Mouse (Mus musculus) neural tube, embryonic 11.5 days (tissue): ENCODE measurements at regions not wholly inside any gene's neighbourhood (a gene's known extent, or its start where the extent isn't known, plus 50 kb on each side); places are given as distances from the start of the nearest gene placed in this dataset.
"Not testable (repeated sequence)": the region's sequence is repeated elsewhere in the genome, so short reads cannot be mapped to it uniquely, and the experiment has no call there.

Experiments
- ATAC-seq: fragments of 200-750 bp; cut with Nextera tagmentation; 2 replicates; pipeline ENCODE4 v1.8.0; 2017; ENCODE audit warnings: moderate number of reproducible peaks, mild to moderate bottlenecking, moderate TSS enrichment, moderate library complexity; ENCODE audit not compliant: insufficient read depth, low FRiP score, low TSS enrichment
- DNase-seq: peaks from one replicate; pipeline ENCODE4 v3.0.0-alpha.2; 2015; ENCODE audit warnings: low spot score
- H3K27ac ChIP-seq: fragments of 300-500 bp; sonication (generic); 2 replicates; pipeline ENCODE4 v1.5.1; 2014; ENCODE audit warnings: low read depth, mild to moderate bottlenecking, low read length
- H3K27me3 ChIP-seq: fragments of 300-500 bp; sonication (generic); 2 replicates; pipeline ENCODE4 v1.6.1; 2014; ENCODE audit warnings: mild to moderate bottlenecking, low read length, mixed read lengths; ENCODE audit not compliant: control insufficient read depth, insufficient read depth
- H3K36me3 ChIP-seq: fragments of 300-500 bp; sonication (generic); 2 replicates; pipeline ENCODE4 v1.6.1; 2014; ENCODE audit warnings: mild to moderate bottlenecking, low read length, moderate library complexity, mixed read lengths; ENCODE audit not compliant: control insufficient read depth, insufficient read depth
- H3K4me1 ChIP-seq: fragments of 300-500 bp; sonication (generic); 2 replicates; pipeline ENCODE4 v1.6.1; 2014; ENCODE audit warnings: low read length, mixed read lengths; ENCODE audit not compliant: control insufficient read depth, insufficient read depth
- H3K4me2 ChIP-seq: fragments of 300-500 bp; sonication (generic); 2 replicates; pipeline ENCODE4 v1.6.1; 2014; ENCODE audit warnings: low read depth, mild to moderate bottlenecking, moderate library complexity
- H3K4me3 ChIP-seq: fragments of 300-500 bp; sonication (generic); 2 replicates; pipeline ENCODE4 v1.5.1; 2014; ENCODE audit warnings: low read depth, low read length
- H3K9ac ChIP-seq: fragments of 300-500 bp; sonication (generic); 2 replicates; pipeline ENCODE4 v1.6.1; 2014; ENCODE audit warnings: mild to moderate bottlenecking, low read length
- H3K9me3 ChIP-seq: fragments of 300-500 bp; sonication (generic); 2 replicates; pipeline ENCODE4 v1.6.1; 2016; ENCODE audit warnings: low read length; ENCODE audit not compliant: control insufficient read depth
- WGBS: fragments of 180-500 bp; shearing (Covaris S2); extraction: QIAGEN DNeasy Blood & Tissue Kit; methylation state at CpG from one replicate; pipeline ENCODE4 v1.1.7; 2014; 5-methylcytosine and 5-hydroxymethylcytosine counted together

DNA sequence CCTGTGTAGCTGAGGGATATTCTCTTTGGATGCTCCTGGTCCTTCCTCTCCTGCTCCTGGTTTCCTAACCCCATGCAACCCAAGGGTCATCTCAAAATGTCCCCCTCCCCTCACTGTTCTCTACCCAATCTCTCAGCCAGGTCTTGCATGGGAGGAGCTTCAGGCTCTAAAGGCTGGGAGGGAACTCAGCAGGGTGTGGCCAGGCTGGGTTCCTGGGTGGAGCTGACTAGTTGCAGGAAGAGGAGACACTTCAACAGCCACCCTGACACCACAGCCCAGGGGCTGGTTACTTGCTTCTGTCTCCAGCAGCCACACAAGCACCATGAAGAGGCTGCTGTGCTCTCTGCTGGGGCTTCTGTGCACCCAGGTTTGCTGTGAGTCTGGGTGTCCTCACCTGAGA is 757.9 kb upstream of the Olfr1507 start:
- not testable (repeated sequence) for H3K9me3 ChIP-seq, H3K4me1 ChIP-seq, H3K4me2 ChIP-seq, H3K9ac ChIP-seq, H3K36me3 ChIP-seq, ATAC-seq, H3K27me3 ChIP-seq, DNase-seq, H3K4me3 ChIP-seq, H3K27ac ChIP-seq

DNA sequence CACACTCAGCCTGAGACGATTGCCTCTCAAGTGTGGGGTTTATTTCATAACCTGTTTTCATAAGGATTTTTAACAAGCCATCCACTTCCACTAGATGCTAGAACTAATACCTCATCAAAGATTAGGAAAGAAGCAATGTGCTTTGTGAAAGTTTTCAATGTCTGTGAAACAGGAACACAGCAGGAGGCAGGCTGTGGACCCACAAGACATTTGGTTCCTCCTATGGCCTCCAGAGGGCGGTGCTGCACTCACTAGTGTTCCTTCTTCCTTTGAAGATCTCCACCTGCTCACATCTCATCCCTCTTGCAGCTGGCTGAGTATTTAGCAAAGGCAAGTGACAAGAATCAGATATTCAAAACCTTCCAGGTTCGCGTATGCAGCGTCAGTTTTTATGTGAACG is 735.6 kb upstream of the Olfr1507 start:
- ATAC-seq, H3K4me2 ChIP-seq, H3K4me1 ChIP-seq, H3K9me3 ChIP-seq, DNase-seq, H3K4me3 ChIP-seq, H3K9ac ChIP-seq, H3K27ac ChIP-seq, H3K36me3 ChIP-seq, H3K27me3 ChIP-seq: not testable (repeated sequence)
- WGBS: no CpG with 5 or more reads among the region's 6 CpGs

DNA sequence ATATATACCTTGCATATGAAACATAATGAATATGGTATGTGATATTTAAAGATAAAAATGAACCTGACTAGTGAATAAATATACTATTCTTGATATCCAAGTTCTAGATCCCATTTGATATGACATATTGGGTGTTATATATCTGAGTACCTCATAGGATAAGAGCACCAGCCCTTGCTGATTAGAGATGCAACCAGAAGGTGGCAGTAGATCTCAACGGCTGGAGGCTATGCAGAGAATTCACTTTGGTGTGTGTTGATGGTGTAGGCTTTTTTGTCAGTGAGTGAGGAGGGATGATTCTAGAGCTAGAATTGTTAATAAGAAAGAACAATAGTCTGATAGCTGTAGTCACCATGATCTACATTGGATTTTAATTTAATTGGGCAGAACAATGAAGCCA is 729.2 kb upstream of the Olfr1507 start:
- H3K27me3 ChIP-seq, H3K27ac ChIP-seq, H3K36me3 ChIP-seq, ATAC-seq, H3K4me3 ChIP-seq, DNase-seq, H3K9me3 ChIP-seq, H3K4me2 ChIP-seq, H3K9ac ChIP-seq, H3K4me1 ChIP-seq: not testable (repeated sequence)
- WGBS: no CpG with 5 or more reads among the region's 1 CpGs

DNA sequence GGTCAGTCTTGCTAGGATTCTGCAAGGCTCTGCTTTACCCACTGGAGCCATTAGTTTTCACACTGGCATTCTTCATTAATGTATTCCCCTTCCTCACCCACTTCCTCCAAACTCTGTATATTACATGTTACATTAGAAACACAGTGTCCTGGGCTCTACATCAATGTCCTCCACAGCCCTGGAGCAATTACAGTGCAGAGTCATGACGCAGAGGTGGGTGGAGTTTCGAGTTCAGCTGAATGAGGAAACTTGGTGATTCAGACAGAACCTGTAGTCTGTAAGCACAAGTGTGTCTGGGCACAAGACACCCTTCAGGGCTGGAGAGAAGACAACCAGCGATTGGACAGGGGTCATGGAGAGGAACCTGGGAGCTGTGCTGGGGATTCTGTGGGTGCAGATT is 715.0 kb upstream of the Olfr1507 start:
- not testable (repeated sequence) for H3K4me2 ChIP-seq, H3K9ac ChIP-seq, DNase-seq, H3K27ac ChIP-seq, H3K36me3 ChIP-seq, H3K4me3 ChIP-seq, H3K27me3 ChIP-seq, ATAC-seq, H3K9me3 ChIP-seq, H3K4me1 ChIP-seq
- no CpG with 5 or more reads among the region's 3 CpGs for WGBS

DNA sequence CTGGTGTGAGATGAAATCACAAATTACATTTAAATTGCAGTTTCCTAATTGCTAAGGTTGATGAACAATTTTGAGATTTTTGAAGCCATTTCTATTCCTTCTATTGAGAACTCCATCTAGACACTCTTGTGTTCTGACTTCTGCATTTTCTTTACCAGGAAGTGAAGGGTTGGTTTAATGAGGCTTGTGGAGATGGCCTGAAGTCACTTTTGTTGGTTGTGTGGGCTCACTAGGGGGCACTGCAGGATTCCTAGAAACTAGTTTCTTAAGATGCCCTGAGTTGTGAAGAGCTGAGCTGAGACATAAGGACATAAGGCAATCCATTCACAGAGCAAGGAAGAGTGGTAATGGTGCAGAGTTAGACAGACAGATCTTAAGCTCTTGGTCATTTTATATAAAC is 713.7 kb upstream of the Olfr1507 start:
- H3K36me3 ChIP-seq, H3K4me1 ChIP-seq, H3K4me2 ChIP-seq, ATAC-seq, H3K27me3 ChIP-seq, H3K9me3 ChIP-seq, H3K9ac ChIP-seq, H3K27ac ChIP-seq, DNase-seq, H3K4me3 ChIP-seq: not testable (repeated sequence)

DNA sequence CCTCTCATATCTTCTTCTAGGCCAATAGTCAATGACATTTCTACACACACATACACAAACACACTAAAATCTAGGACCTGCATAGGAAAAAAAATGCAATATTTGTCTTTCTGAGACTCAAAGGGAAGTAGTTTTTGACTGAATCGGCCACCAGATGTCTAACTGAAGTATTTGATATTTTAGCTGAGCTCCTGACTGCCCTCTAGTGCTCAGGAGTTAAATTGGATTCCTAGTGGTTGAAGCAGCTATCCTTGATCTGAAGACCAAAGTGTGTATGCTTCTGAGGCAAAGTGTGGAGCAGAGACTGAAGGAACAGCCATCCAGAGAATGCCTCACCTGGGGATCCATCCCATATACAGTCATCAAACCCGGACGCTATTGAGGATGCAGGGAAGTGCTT is 695.4 kb upstream of the Olfr1507 start:
- not testable (repeated sequence) for H3K27ac ChIP-seq, H3K36me3 ChIP-seq, ATAC-seq, H3K4me1 ChIP-seq, H3K9me3 ChIP-seq, H3K9ac ChIP-seq, H3K4me2 ChIP-seq, H3K4me3 ChIP-seq, DNase-seq, H3K27me3 ChIP-seq
- no CpG with 5 or more reads among the region's 3 CpGs for WGBS

DNA sequence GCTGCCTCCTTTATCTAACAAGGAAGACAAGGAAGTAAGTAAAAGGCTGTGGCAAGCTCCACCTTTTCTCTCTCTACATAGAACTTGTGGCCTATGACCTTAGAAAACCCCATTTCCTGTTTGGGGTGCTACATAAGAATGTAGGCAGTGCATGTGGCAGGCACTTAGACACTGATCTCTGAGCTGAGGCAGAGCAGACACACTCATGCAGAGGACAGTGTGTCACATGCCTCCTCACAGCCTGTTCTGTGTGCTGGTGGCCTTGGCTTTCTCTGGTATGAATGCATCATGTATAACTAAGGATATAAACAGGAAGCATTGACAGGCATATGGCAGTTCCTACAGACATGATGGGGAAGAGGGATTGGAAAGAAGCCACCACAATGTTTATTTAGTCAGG is 678.5 kb upstream of the Olfr1507 start:
- not testable (repeated sequence) for H3K9ac ChIP-seq, H3K36me3 ChIP-seq, H3K4me3 ChIP-seq, H3K4me1 ChIP-seq, H3K27me3 ChIP-seq, H3K27ac ChIP-seq, DNase-seq, H3K9me3 ChIP-seq, H3K4me2 ChIP-seq, ATAC-seq

DNA sequence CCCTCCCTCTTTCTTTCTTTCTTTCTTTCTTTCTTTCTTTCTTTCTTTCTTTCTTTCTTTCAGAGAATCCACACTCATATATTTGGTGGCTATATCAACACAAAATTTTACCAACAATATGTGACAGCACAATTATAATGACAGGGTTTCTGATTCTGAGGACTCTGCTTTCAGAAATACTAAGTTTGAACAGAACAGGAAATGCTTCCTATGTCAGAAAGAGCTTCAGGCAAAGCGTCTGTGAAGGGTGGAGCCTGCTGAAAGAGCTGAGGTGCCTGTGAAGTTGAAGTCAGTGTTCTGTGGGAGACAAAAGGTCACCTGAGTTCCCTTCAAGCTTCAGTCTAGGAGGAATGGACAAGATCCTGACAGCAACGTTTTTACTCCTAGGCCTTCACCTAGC is 670.8 kb upstream of the Olfr1507 start:
- H3K27ac ChIP-seq, ATAC-seq, H3K4me3 ChIP-seq, DNase-seq, H3K36me3 ChIP-seq, H3K4me2 ChIP-seq, H3K4me1 ChIP-seq, H3K9me3 ChIP-seq, H3K27me3 ChIP-seq, H3K9ac ChIP-seq: not testable (repeated sequence)
- no CpG with 5 or more reads among the region's 2 CpGs for WGBS

DNA sequence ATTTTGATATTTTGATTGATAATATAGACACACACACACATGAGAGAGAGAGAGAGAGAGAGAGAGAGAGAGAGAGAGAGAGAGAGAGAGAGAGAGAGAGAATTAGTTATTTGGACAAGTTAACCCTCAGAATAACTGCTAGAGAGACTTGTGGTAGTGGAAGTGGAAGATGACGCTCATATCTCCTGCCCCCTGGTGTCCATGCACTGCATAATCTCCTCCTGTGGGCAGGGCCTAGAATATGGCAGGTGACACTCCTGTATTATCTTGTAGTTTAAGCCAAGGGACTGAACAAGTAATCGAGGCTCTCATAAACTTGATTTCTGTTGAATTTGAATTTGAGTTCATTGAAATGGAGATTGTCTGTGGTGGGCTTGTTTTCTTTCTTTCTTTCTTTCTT is 663.5 kb upstream of the Olfr1507 start:
- ATAC-seq, H3K27ac ChIP-seq, DNase-seq, H3K9me3 ChIP-seq, H3K9ac ChIP-seq, H3K36me3 ChIP-seq, H3K4me3 ChIP-seq, H3K27me3 ChIP-seq, H3K4me2 ChIP-seq, H3K4me1 ChIP-seq: not testable (repeated sequence)
- WGBS: no CpG with 5 or more reads among the region's 2 CpGs

DNA sequence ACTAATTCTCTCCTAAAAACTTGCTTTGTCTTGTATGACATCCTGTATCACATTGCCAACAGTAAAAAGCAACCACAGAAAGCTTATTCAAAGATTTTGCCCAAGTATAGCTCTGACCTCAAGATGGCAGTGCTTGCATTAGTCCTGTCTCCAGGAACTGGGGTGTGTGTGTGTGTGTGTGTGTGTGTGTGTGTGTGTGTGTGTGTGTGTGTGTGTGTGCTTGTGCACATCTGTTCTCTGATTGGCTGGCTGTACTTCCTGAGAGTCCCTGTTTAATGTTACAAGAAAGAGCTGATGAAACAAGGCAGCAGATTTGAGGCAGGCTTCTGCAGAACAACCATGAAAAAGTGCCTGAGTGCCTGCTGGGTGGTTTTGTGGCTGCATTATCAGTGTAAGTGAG is 639.2 kb upstream of the Olfr1507 start:
- not testable (repeated sequence) for H3K4me1 ChIP-seq, ATAC-seq, H3K27ac ChIP-seq, H3K9ac ChIP-seq, H3K27me3 ChIP-seq, H3K4me3 ChIP-seq, H3K4me2 ChIP-seq, DNase-seq, H3K9me3 ChIP-seq, H3K36me3 ChIP-seq
